Mouse (Mus musculus): ENCODE measurements at regions not wholly inside any gene's neighbourhood (a gene's known extent, or its start where the extent isn't known, plus 50 kb on each side); places are given as distances from the start of the nearest gene placed in this dataset.

GRCm38 (mm10) chr17:82087141-82087540, 349.0 kb upstream of the Slc8a1 start:
- DNase-seq (ENCODE audit: low read depth, low spot score) = no peak

GRCm38 (mm10) chr17:82080301-82080700, 342.1 kb upstream of the Slc8a1 start:
- DNase-seq (ENCODE audit: low read depth, low spot score) = no peak
